ENCODE assay signal across 7 mouse cellular contexts in the genomic region with DNA sequence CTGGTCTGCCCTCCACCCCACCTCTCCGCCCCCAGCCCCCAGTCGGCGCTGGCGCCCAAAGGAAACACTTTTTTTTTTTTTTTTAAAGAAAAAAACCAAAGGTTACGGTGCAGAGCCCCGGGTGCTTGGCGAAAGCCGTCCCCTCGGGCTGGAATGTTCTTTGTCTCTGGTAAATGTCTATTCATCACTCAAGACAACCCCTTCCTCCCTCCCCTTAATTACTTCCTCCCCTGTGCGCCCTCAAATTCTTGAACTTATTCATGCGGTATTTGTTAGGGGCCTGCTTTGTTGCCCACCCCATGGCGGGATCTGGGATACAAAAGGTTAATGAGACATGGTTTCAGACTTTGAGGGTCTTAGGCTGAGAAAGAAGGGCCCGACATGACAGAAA. TPM values are rescaled to one million over a fixed set of nuclear protein-coding genes. Genes with fewer than 3 reads are reported as not detected.
DNase-seq lines count a peak whose midpoint lies in the region; ATAC-seq lines count a peak whose summit lies in the region.

No protein-coding gene starts in this region.

- H3K36me3 ChIP-seq in neural tube, embryonic 11.5 days (ENCODE audit: control insufficient read depth, insufficient read depth, low read length), result peaks cover 2% of the 10 kb centered on the region; the same call in 1 of the 2 replicates
- H3K36me3 ChIP-seq in heart, embryonic 16.5 days (ENCODE audit: control insufficient read depth, insufficient read depth), result peaks cover 5% of the 10 kb centered on the region
- 0 out of 2 replicates have a peak, but pooled peaks cover 3% of the 10 kb centered on the region for H3K36me3 ChIP-seq in limb, embryonic 15.5 days

- H3K27me3 ChIP-seq in neural tube, embryonic 11.5 days (ENCODE audit: control insufficient read depth, insufficient read depth, low read length), result no peaks in the 10 kb centered on the region
- no peaks in the 10 kb centered on the region for H3K27me3 ChIP-seq in heart, embryonic 16.5 days (ENCODE audit: control insufficient read depth, insufficient read depth, low read length)
- H3K27me3 ChIP-seq in limb, embryonic 15.5 days, result no peaks in the 10 kb centered on the region

- ATAC-seq in neural tube, embryonic 11.5 days (ENCODE audit: insufficient read depth, low FRiP score, low TSS enrichment), result peak; percentile 26; the same call in 1 of the 2 replicates
- no peak for ATAC-seq in heart, embryonic 16.5 days (replicated peaks; ENCODE audit: extremely low read depth, insufficient read depth, low FRiP score)
- ATAC-seq in limb, embryonic 15.5 days (ENCODE audit: insufficient number of reproducible peaks, low FRiP score, low TSS enrichment, low read depth), result no peak

- DNase-seq in neural tube, embryonic 11.5 days (ENCODE audit: low spot score), result peak; percentile 63
- DNase-seq in neural tube, embryonic 10.5 days (ENCODE audit: extremely low spot score, low spot score), result no peak
- DNase-seq in left cerebral cortex, adult 9 months (ENCODE audit: low spot score in 2 of 2), result no peak
- no peak for DNase-seq in layer of hippocampus, postnatal 14 days (ENCODE audit: low spot score in 2 of 2)
- DNase-seq in thymus, postnatal 0 days (ENCODE audit: low spot score), result no peak

- peaks cover 19% of the 10 kb centered on the region for H3K9me3 ChIP-seq in neural tube, embryonic 11.5 days (ENCODE audit: control insufficient read depth, low read length)
- H3K9me3 ChIP-seq in heart, embryonic 16.5 days (replicated peaks; ENCODE audit: control insufficient read depth, low read length), result peaks cover 47% of the 10 kb centered on the region
- H3K9me3 ChIP-seq in limb, embryonic 15.5 days, result peaks cover 12% of the 10 kb centered on the region

- 39% methylated on average over 13 of the region's 13 CpGs for WGBS in neural tube, embryonic 11.5 days
- 58% methylated on average over 13 of the region's 13 CpGs for WGBS in heart, embryonic 16.5 days
- whole genome bisulfite sequencing in limb, embryonic 15.5 days, result 52% methylated on average over 13 of the region's 13 CpGs

- no peak overlapping the region for H3K9ac ChIP-seq in neural tube, embryonic 11.5 days (ENCODE audit: low read length)
- peak overlapping the region; percentile 27; the same call in 1 of the 2 replicates for H3K9ac ChIP-seq in heart, embryonic 16.5 days (ENCODE audit: low read length)
- H3K9ac ChIP-seq in limb, embryonic 15.5 days, result no peak overlapping the region

- 0 out of 2 replicates have a peak overlapping the region, but pooled peaks have one; percentile 49 for H3K4me3 ChIP-seq in neural tube, embryonic 11.5 days (ENCODE audit: low read depth, low read length)
- H3K4me3 ChIP-seq in heart, embryonic 16.5 days (ENCODE audit: low read length), result peak overlapping the region; percentile 25
- H3K4me3 ChIP-seq in limb, embryonic 15.5 days, result peak overlapping the region; percentile 56

- H3K27ac ChIP-seq in neural tube, embryonic 11.5 days (ENCODE audit: low read depth, low read length), result peak overlapping the region; percentile 90
- H3K27ac ChIP-seq in heart, embryonic 16.5 days (ENCODE audit: low read length), result peak overlapping the region; percentile 86
- peak overlapping the region; percentile 80 for H3K27ac ChIP-seq in limb, embryonic 15.5 days

- peak overlapping the region; percentile 55 for H3K4me2 ChIP-seq in neural tube, embryonic 11.5 days (ENCODE audit: low read depth)
- peak overlapping the region; percentile 60 for H3K4me2 ChIP-seq in heart, embryonic 16.5 days (ENCODE audit: low read depth, low read length)
- peak overlapping the region; percentile 52; the same call in 1 of the 2 replicates for H3K4me2 ChIP-seq in limb, embryonic 15.5 days

- H3K4me1 ChIP-seq in neural tube, embryonic 11.5 days (ENCODE audit: control insufficient read depth, insufficient read depth, low read length), result peaks cover 11% of the 10 kb centered on the region
- no peaks in the 10 kb centered on the region; the same call in 1 of the 2 replicates for H3K4me1 ChIP-seq in heart, embryonic 16.5 days (ENCODE audit: control insufficient read depth, insufficient read depth, low read length)
- H3K4me1 ChIP-seq in limb, embryonic 15.5 days, result peaks cover 22% of the 10 kb centered on the region

RNA-seq across cellular contexts. Expression of a gene that starts 13.0 kb away (rescaled TPM):
- polyA plus RNA-seq in neural tube, embryonic 11.5 days (2014; fragmentation: Nextera tagmentation; extraction: Ambion mirVana), result 1,492 and 1,651 TPM in 2 replicates
- polyA plus RNA-seq in heart, embryonic 16.5 days (2015; fragmentation: Nextera tagmentation; extraction: Ambion mirVana), result 1,693 and 1,886 TPM in 2 replicates
- polyA plus RNA-seq in limb, embryonic 15.5 days (2015; fragmentation: Nextera tagmentation; extraction: Ambion mirVana), result 1,721 and 1,971 TPM in 2 replicates
- total RNA-seq in layer of hippocampus, postnatal 14 days (2021), result 10 to 100 TPM; 72.8 to 77.3 TPM
- polyA plus RNA-seq in thymus, postnatal 0 days (2015; fragmentation: Nextera tagmentation; extraction: Ambion mirVana), result 55.0 and 63.2 TPM in 2 replicates

RNA-seq across cellular contexts. Expression of a gene that starts 42.8 kb away (rescaled TPM):
- polyA plus RNA-seq in neural tube, embryonic 11.5 days (2014; fragmentation: Nextera tagmentation; extraction: Ambion mirVana), result 27.3 and 27.9 TPM in 2 replicates
- 9.3 and 10.5 TPM in 2 replicates for polyA plus RNA-seq in heart, embryonic 16.5 days (2015; fragmentation: Nextera tagmentation; extraction: Ambion mirVana)
- 28.6 and 46.4 TPM in 2 replicates for polyA plus RNA-seq in limb, embryonic 15.5 days (2015; fragmentation: Nextera tagmentation; extraction: Ambion mirVana)
- total RNA-seq in layer of hippocampus, postnatal 14 days (2021), result 1 to 10 TPM; 4.9 to 6.7 TPM
- polyA plus RNA-seq in thymus, postnatal 0 days (2015; fragmentation: Nextera tagmentation; extraction: Ambion mirVana), result 14.1 and 15.0 TPM in 2 replicates

Comparison
In these comparisons a context has a peak if more than half of its experiments do, and no peak if none do; other contexts are left out.
1. RNA of a gene that starts 13.0 kb away (polyA plus RNA-seq): 1,693 to 1,886 TPM in heart, embryonic 16.5 days, 1,721 to 1,971 TPM in limb, embryonic 15.5 days and 1,492 to 1,651 TPM in neural tube, embryonic 11.5 days; 55.0 to 63.2 TPM in thymus, postnatal 0 days; every median in the first group is over 10 times any median in the second.
2. Peak in every context shown above with its lines, with median percentiles within 50 percentile points of each other: H3K27ac ChIP-seq, H3K4me2 ChIP-seq and H3K4me3 ChIP-seq.